Mouse (Mus musculus) liver, adult 2 months (tissue): ENCODE data around the gene Cdh22. TPM values are rescaled to one million over a fixed set of nuclear protein-coding genes. Genes with fewer than 3 reads are reported as not detected.

Source experiments
- DNase-seq: peaks from one replicate; pipeline ENCODE4 v3.0.0-alpha.2; 2011; ENCODE audit warnings: low read depth, low spot score; ENCODE audit errors: extremely low read depth
- H3K27ac ChIP-seq: fragments of 200-500 bp; replicated peaks from 2 replicates; pipeline ENCODE4 v1.5.1; 2012; ENCODE audit warnings: low read depth, mild to moderate bottlenecking, control low read depth, inconsistent platforms, low read length; ENCODE audit not compliant: insufficient read depth
- H3K27me3 ChIP-seq: fragments of 200-500 bp; 2 replicates; pipeline ENCODE4 v1.6.1; 2012; ENCODE audit warnings: mild to moderate bottlenecking, moderate library complexity, low read length, inconsistent platforms; ENCODE audit not compliant: control insufficient read depth, insufficient read depth
- H3K36me3 ChIP-seq: fragments of 200-500 bp; 2 replicates; pipeline ENCODE4 v1.6.1; 2012; ENCODE audit warnings: low read length, inconsistent platforms; ENCODE audit not compliant: control insufficient read depth, insufficient read depth
- H3K4me1 ChIP-seq: fragments of 200-500 bp; 2 replicates; pipeline ENCODE4 v1.6.1; 2011; ENCODE audit warnings: low read length; ENCODE audit not compliant: control insufficient read depth, insufficient read depth
- H3K4me3 ChIP-seq: fragments of 200-500 bp; 2 replicates; pipeline ENCODE4 v1.5.1; 2011; ENCODE audit warnings: low read depth, mild to moderate bottlenecking, control low read depth, low read length, moderate library complexity; ENCODE audit not compliant: insufficient read depth
- H3K79me2 ChIP-seq: fragments of 200-500 bp; 2 replicates; pipeline ENCODE4 v1.6.1; 2012; ENCODE audit warnings: inconsistent platforms, mild to moderate bottlenecking, low read length, moderate library complexity; ENCODE audit not compliant: control insufficient read depth, insufficient read depth
- H3K9ac ChIP-seq: fragments of 200-500 bp; 2 replicates; pipeline ENCODE4 v1.6.1; 2012; ENCODE audit warnings: low read depth, mild to moderate bottlenecking, control low read depth, inconsistent platforms, low read length
- CTCF ChIP-seq: fragments of 200-500 bp; IDR thresholded peaks from 2 replicates; pipeline ENCODE4 v1.5.1; 2011; ENCODE audit warnings: low read depth, low read length, control low read depth
- POLR2A ChIP-seq: fragments of 200-500 bp; IDR thresholded peaks from 2 replicates; pipeline ENCODE4 v1.6.1; 2011; ENCODE audit warnings: low read length, control low read depth; ENCODE audit not compliant: insufficient read depth; ENCODE audit errors: extremely low read depth
- WGBS: fragments of 180-500 bp; shearing (Covaris S2); methylation state at CpG from one replicate; pipeline ENCODE4 v1.1.7; 2018; 5-methylcytosine and 5-hydroxymethylcytosine counted together
- polyA plus RNA-seq: library from polyadenylated mRNA; depleted of rRNA; stranded (reverse); fragments of >200 nt; gene quantifications from 2 replicates; pipeline ENCODE4 v1.2.3, GENCODE M21; 2012
- total RNA-seq: library from RNA; depleted of rRNA; stranded (reverse); fragments of >200 nt; gene quantifications from 2 replicates; pipeline ENCODE4 v1.2.3, GENCODE M21; 2014

Cdh22 gene
- total and polyA plus RNA-seq, 2 experiments: not detected

GRCm38 (mm10) chr2:165201761-165202751, 32.6 kb downstream of the Cdh22 start:
- Histone ChIP-seq H3K4me1 (no peaks in the 10 kb centered on the region), H3K9ac (no peak overlapping the region), H3K27me3 (peaks cover 5% of the 10 kb centered on the region; the same call in 1 of the 2 replicates), H3K36me3 (no peaks in the 10 kb centered on the region), H3K79me2 (no peaks in the 10 kb centered on the region), H3K27ac (no peak overlapping the region), H3K4me3 (no peak overlapping the region)
- DNase-seq: no peak
- TF ChIP-seq CTCF (no peak), POLR2A (no peak)
- WGBS: 7% methylated on average over 28 of the region's 28 CpGs

GRCm38 (mm10) chr2:165197546-165197945, 37.1 kb downstream of the Cdh22 start:
- 58% methylated on average over 6 of the region's 6 CpGs for WGBS
- no peak overlapping the region for H3K27ac ChIP-seq
- H3K36me3 ChIP-seq: no peaks in the 10 kb centered on the region
- TF ChIP-seq CTCF: no peak
- no peak for TF ChIP-seq POLR2A
- no peak overlapping the region for H3K4me3 ChIP-seq
- no peaks in the 10 kb centered on the region for H3K79me2 ChIP-seq
- no peak for DNase-seq
- no peak overlapping the region for H3K9ac ChIP-seq
- H3K27me3 ChIP-seq: peaks cover 10% of the 10 kb centered on the region; the same call in 1 of the 2 replicates
- no peaks in the 10 kb centered on the region for H3K4me1 ChIP-seq

- WGBS: 18% methylated on average over 32 of the region's 32 CpGs
- TF ChIP-seq CTCF (no peak), POLR2A (no peak)
- Histone ChIP-seq H3K36me3 (no peaks in the 10 kb centered on the region), H3K79me2 (no peaks in the 10 kb centered on the region), H3K9ac (no peak overlapping the region), H3K27ac (no peak overlapping the region), H3K4me1 (no peaks in the 10 kb centered on the region), H3K27me3 (0 out of 2 replicates have a peak, but pooled peaks cover 7% of the 10 kb centered on the region), H3K4me3 (no peak overlapping the region)
- no peak for DNase-seq
Measured at GRCm38 (mm10) chr2:165195411-165196182, 39.1 kb downstream of the Cdh22 start.

GRCm38 (mm10) chr2:165191483-165191882, 43.2 kb downstream of the Cdh22 start:
- no peak for DNase-seq
- Histone ChIP-seq H3K27me3 (0 out of 2 replicates have a peak, but pooled peaks cover 5% of the 10 kb centered on the region), H3K36me3 (no peaks in the 10 kb centered on the region), H3K79me2 (no peaks in the 10 kb centered on the region), H3K27ac (no peak overlapping the region), H3K4me3 (no peak overlapping the region), H3K4me1 (no peaks in the 10 kb centered on the region), H3K9ac (no peak overlapping the region)
- 85% methylated on average over 7 of the region's 7 CpGs for WGBS
- TF ChIP-seq CTCF (no peak), POLR2A (no peak)

- Histone ChIP-seq H3K36me3 (no peaks in the 10 kb centered on the region), H3K4me1 (no peaks in the 10 kb centered on the region), H3K9ac (no peak overlapping the region), H3K4me3 (no peak overlapping the region), H3K79me2 (no peaks in the 10 kb centered on the region), H3K27me3 (no peaks in the 10 kb centered on the region), H3K27ac (no peak overlapping the region)
- DNase-seq: no peak
- TF ChIP-seq CTCF: no peak
- TF ChIP-seq POLR2A: no peak
- 27% methylated on average over 3 of the region's 3 CpGs for WGBS
Measured at GRCm38 (mm10) chr2:165189546-165189945, 45.1 kb downstream of the Cdh22 start.
